Mouse (Mus musculus) limb, embryonic 15.5 days (tissue): ENCODE results near the gene Asic2. TPM values are rescaled to one million over a fixed set of nuclear protein-coding genes. Genes with fewer than 3 reads are reported as not detected.

ENCODE experiments used
- ATAC-seq: fragments of 200-750 bp; cut with Nextera tagmentation; 2 replicates; pipeline ENCODE4 v1.8.0; 2017; ENCODE audit warnings: low read depth, moderate TSS enrichment; ENCODE audit not compliant: insufficient number of reproducible peaks, low FRiP score, low TSS enrichment
- H3K27ac ChIP-seq: fragments of 300-500 bp; sonication (generic); 2 replicates; pipeline ENCODE4 v1.5.1; 2015; ENCODE audit warnings: moderate library complexity, mild to moderate bottlenecking, inconsistent platforms
- H3K27me3 ChIP-seq: fragments of 300-500 bp; sonication (generic); 2 replicates; pipeline ENCODE4 v1.6.1; 2015; ENCODE audit warnings: inconsistent platforms
- H3K36me3 ChIP-seq: fragments of 300-500 bp; sonication (generic); 2 replicates; pipeline ENCODE4 v1.6.1; 2015; ENCODE audit warnings: inconsistent platforms
- H3K4me1 ChIP-seq: fragments of 300-500 bp; sonication (generic); 2 replicates; pipeline ENCODE4 v1.6.1; 2015; ENCODE audit warnings: inconsistent platforms
- H3K4me2 ChIP-seq: fragments of 300-500 bp; sonication (generic); 2 replicates; pipeline ENCODE4 v1.6.1; 2015; ENCODE audit warnings: mild to moderate bottlenecking, inconsistent platforms
- H3K4me3 ChIP-seq: fragments of 300-500 bp; sonication (generic); 2 replicates; pipeline ENCODE4 v1.5.1; 2015; ENCODE audit warnings: mild to moderate bottlenecking, inconsistent platforms
- H3K9ac ChIP-seq: fragments of 300-500 bp; sonication (generic); 2 replicates; pipeline ENCODE4 v1.6.1; 2015; ENCODE audit warnings: inconsistent platforms
- H3K9me3 ChIP-seq: fragments of 300-500 bp; sonication (generic); 2 replicates; pipeline ENCODE4 v1.6.1; 2016; ENCODE audit warnings: inconsistent platforms
- WGBS: fragments of 180-500 bp; shearing (Covaris S2); methylation state at CpG from one replicate; pipeline ENCODE4 v1.1.7; 2015; 5-methylcytosine and 5-hydroxymethylcytosine counted together
- polyA plus RNA-seq: library from polyadenylated mRNA; unstranded; fragments of >200 nt; fragmentation: Nextera tagmentation; extraction: Ambion mirVana; gene quantifications from 2 replicates; pipeline ENCODE4 v1.2.1, GENCODE M21; 2015

Gene Asic2
- polyA plus RNA-seq, 1 experiment from 2014 or later, result 0.51 TPM

DNA sequence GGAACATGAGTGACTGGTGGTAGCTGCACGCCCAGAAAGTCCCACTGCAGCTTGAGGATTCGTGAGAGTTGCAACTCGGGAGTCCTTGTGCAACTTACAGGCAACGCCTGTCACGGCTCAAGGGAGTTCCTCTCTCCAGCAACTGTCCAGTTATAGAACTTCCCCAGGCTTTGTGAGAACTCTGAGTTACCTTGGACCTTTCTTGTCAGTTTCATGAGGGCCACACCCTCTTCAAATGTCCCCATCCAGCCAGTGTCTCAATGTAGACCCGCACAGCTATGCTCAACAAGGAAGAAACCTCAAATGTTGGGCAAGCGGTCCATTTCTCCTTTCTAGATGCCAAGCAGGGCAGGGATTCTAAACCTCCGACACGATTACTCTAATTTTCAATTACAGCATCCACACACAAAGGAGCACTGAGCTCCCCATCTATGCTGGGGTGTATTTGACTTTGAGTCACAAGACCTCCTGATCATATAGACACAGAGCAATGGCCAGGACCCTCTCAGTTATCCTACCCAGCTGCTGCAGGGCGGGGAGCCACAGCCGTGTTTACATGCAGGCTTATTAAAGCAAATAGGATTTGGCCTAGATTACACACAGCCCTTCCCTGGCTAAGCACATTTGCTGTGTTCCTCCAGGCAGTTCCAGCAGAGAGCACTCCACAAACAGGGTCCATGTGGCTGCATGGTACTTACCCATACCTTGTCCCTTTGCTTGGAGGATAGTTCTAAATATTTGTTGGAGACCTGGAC is 161.2 kb downstream of the Asic2 start:
- H3K27ac ChIP-seq, result no peak overlapping the region
- WGBS, result 81% methylated on average over 11 of the region's 11 CpGs
- no peak for ATAC-seq
- no peak overlapping the region for H3K4me2 ChIP-seq
- H3K36me3 ChIP-seq, result no peaks in the 10 kb centered on the region
- no peak overlapping the region for H3K9ac ChIP-seq
- H3K9me3 ChIP-seq, result no peaks in the 10 kb centered on the region
- H3K27me3 ChIP-seq, result no peaks in the 10 kb centered on the region
- H3K4me1 ChIP-seq, result no peaks in the 10 kb centered on the region
- H3K4me3 ChIP-seq, result no peak overlapping the region

DNA sequence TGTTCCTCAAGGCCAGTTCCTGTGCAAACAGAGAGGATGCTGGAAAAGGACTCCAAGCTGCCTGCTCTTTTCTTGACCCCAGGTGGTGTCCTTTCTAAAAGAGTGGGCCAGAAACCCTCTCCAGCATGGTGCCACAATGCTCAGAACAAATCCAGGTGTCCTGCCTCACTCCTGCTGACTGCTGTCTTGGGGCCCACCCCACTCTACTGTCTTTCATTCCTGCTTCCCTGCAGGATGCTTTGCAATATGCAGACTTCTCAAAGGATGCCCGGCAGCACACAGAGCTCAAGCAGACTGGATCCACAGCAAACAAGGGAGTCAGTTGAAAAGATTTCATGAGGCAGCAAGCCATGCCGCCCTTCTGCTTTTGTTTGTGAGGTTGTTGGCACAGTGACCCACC is 164.7 kb downstream of the Asic2 start:
- no peak overlapping the region for H3K27ac ChIP-seq
- no peak for ATAC-seq
- no peak overlapping the region for H3K4me3 ChIP-seq
- H3K4me1 ChIP-seq, result no peaks in the 10 kb centered on the region
- no peaks in the 10 kb centered on the region for H3K36me3 ChIP-seq
- 57% methylated on average over 2 of the region's 2 CpGs for WGBS
- H3K27me3 ChIP-seq, result peaks cover under 1% of the 10 kb centered on the region; the same call in 1 of the 2 replicates
- H3K4me2 ChIP-seq, result no peak overlapping the region
- H3K9me3 ChIP-seq, result no peaks in the 10 kb centered on the region
- no peak overlapping the region for H3K9ac ChIP-seq

- Histone ChIP-seq H3K4me3 (no peak overlapping the region), H3K27me3 (peaks cover 10% of the 10 kb centered on the region; the same call in 1 of the 2 replicates), H3K9ac (no peak overlapping the region), H3K9me3 (no peaks in the 10 kb centered on the region), H3K36me3 (no peaks in the 10 kb centered on the region), H3K27ac (no peak overlapping the region), H3K4me1 (no peaks in the 10 kb centered on the region), H3K4me2 (no peak overlapping the region)
- no peak for ATAC-seq
- 42% methylated on average over 1 of the region's 1 CpGs for WGBS
Observed at GRCm38 (mm10) chr11:81802614-81803013, 165.6 kb downstream of the Asic2 start.

DNA sequence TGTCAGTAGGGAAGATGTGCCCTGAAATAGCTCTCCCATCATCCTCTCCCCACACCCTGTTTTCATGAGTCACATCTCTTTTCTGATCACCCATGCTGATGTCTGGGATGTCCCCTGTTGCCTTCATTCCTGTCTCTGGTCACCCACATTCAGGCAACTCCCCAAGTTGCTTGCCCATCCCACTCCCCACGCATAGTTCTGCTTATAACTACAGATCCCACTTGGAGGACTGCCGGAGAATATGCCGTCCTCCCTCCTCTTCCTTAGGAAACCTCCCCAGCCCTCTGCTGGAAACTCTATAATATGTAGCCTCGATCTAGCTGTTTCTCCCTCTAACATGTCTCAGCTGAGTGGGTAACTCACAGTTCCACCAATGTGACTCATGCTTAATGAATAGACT is 167.4 kb downstream of the Asic2 start:
- H3K9me3 ChIP-seq, result no peaks in the 10 kb centered on the region
- no peak for ATAC-seq
- no peak overlapping the region for H3K27ac ChIP-seq

DNA sequence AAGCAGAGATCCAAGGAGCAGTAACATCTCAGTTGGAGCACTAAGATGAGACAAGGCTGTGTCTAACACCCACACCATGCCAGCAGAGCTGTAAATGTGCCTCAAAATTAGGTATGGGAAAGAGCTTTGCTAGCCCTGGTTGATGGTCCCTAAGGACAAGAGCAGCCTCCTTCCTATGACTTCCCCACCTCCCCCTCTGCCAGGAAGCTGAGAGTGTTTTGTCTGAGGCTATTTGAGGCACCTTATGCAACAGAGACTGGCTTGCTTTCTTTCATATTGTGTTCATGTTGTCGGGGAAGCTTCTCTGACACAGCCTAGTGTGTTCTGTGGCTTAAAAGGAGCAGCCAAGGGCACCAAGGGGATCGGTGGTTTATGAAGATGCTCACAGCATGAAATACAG is 174.7 kb downstream of the Asic2 start:
- Histone ChIP-seq H3K4me3 (no peak overlapping the region), H3K9me3 (no peaks in the 10 kb centered on the region), H3K36me3 (no peaks in the 10 kb centered on the region), H3K4me2 (no peak overlapping the region), H3K4me1 (peaks cover 9% of the 10 kb centered on the region), H3K9ac (no peak overlapping the region), H3K27ac (no peak overlapping the region), H3K27me3 (peaks cover 27% of the 10 kb centered on the region)
- ATAC-seq, result no peak
- 69% methylated on average over 2 of the region's 2 CpGs for WGBS

More for the DNA sequence above, 167.4 kb downstream of the Asic2 start:
- WGBS, result 67% methylated on average over 4 of the region's 4 CpGs
- no peak overlapping the region for H3K9ac ChIP-seq
- H3K27me3 ChIP-seq, result peaks cover 12% of the 10 kb centered on the region
- no peaks in the 10 kb centered on the region for H3K36me3 ChIP-seq
- no peak overlapping the region for H3K4me3 ChIP-seq
- H3K4me1 ChIP-seq, result peaks cover 9% of the 10 kb centered on the region
- H3K4me2 ChIP-seq, result no peak overlapping the region

GRCm38 (mm10) chr11:81791579-81791978 is 176.7 kb downstream of the Asic2 start:
- Histone ChIP-seq H3K36me3 (no peaks in the 10 kb centered on the region), H3K9ac (no peak overlapping the region), H3K4me1 (peaks cover 2% of the 10 kb centered on the region; the same call in 1 of the 2 replicates), H3K27me3 (peaks cover 17% of the 10 kb centered on the region; the same call in 1 of the 2 replicates), H3K9me3 (no peaks in the 10 kb centered on the region), H3K4me3 (no peak overlapping the region), H3K27ac (no peak overlapping the region), H3K4me2 (no peak overlapping the region)
- 46% methylated on average over 1 of the region's 1 CpGs for WGBS
- ATAC-seq, result no peak

GRCm38 (mm10) chr11:81780596-81780995 is 187.7 kb downstream of the Asic2 start:
- Histone ChIP-seq H3K4me3 (no peak overlapping the region), H3K27ac (no peak overlapping the region), H3K36me3 (no peaks in the 10 kb centered on the region), H3K4me1 (no peaks in the 10 kb centered on the region), H3K27me3 (peaks cover 9% of the 10 kb centered on the region), H3K4me2 (no peak overlapping the region), H3K9me3 (no peaks in the 10 kb centered on the region), H3K9ac (no peak overlapping the region)
- WGBS, result 76% methylated on average over 2 of the region's 2 CpGs
- no peak for ATAC-seq

GRCm38 (mm10) chr11:81779881-81780280 is 188.4 kb downstream of the Asic2 start:
- Histone ChIP-seq H3K27me3 (peaks cover 9% of the 10 kb centered on the region), H3K27ac (no peak overlapping the region), H3K4me2 (no peak overlapping the region), H3K9me3 (no peaks in the 10 kb centered on the region), H3K9ac (no peak overlapping the region), H3K36me3 (no peaks in the 10 kb centered on the region), H3K4me1 (no peaks in the 10 kb centered on the region), H3K4me3 (no peak overlapping the region)
- 78% methylated on average over 7 of the region's 7 CpGs for WGBS
- no peak for ATAC-seq

- WGBS, result 12% methylated on average over 7 of the region's 7 CpGs
- no peak overlapping the region for H3K4me2 ChIP-seq
Observed at GRCm38 (mm10) chr11:81771195-81771895, 196.9 kb downstream of the Asic2 start.

GRCm38 (mm10) chr11:81769691-81770260 is 198.5 kb downstream of the Asic2 start:
- Histone ChIP-seq H3K27me3 (peaks cover 9% of the 10 kb centered on the region), H3K4me3 (no peak overlapping the region), H3K4me2 (no peak overlapping the region), H3K27ac (no peak overlapping the region), H3K9ac (no peak overlapping the region), H3K36me3 (no peaks in the 10 kb centered on the region), H3K4me1 (peaks cover 13% of the 10 kb centered on the region), H3K9me3 (no peaks in the 10 kb centered on the region)
- ATAC-seq, result no peak
- WGBS, result 50% methylated on average over 5 of the region's 5 CpGs

More at GRCm38 (mm10) chr11:81771195-81771895, 196.9 kb downstream of the Asic2 start:
- Histone ChIP-seq H3K4me3 (no peak overlapping the region), H3K36me3 (no peaks in the 10 kb centered on the region), H3K9me3 (no peaks in the 10 kb centered on the region), H3K9ac (no peak overlapping the region), H3K27ac (no peak overlapping the region), H3K4me1 (peaks cover 10% of the 10 kb centered on the region), H3K27me3 (peaks cover 13% of the 10 kb centered on the region)
- no peak for ATAC-seq

DNA sequence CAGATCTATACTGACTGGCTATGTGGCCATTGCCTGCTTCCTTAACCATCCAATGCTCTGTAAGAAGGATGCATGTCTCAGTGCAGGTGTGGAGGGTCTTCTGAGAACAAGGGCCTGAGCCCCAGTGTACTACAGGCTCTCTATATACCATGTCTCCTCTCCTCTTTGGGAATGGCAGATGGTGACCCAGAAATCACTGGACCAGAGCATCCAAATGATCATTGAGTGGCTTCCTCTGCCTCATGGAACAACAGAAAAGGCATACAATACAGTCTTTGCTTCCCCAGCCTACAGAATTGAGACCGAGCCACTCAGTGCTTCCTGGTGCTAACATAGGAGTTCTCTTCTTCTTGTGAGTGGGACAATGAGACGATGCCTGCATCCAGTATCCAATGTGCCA is 200.0 kb downstream of the Asic2 start:
- H3K36me3 ChIP-seq, result no peaks in the 10 kb centered on the region
- H3K4me2 ChIP-seq, result no peak overlapping the region
- WGBS, result 90% methylated on average over 2 of the region's 2 CpGs
- H3K9ac ChIP-seq, result no peak overlapping the region
- peaks cover 11% of the 10 kb centered on the region for H3K27me3 ChIP-seq
- H3K9me3 ChIP-seq, result no peaks in the 10 kb centered on the region
- H3K27ac ChIP-seq, result no peak overlapping the region
- no peak for ATAC-seq
- H3K4me1 ChIP-seq, result peaks cover 17% of the 10 kb centered on the region
- H3K4me3 ChIP-seq, result no peak overlapping the region

DNA sequence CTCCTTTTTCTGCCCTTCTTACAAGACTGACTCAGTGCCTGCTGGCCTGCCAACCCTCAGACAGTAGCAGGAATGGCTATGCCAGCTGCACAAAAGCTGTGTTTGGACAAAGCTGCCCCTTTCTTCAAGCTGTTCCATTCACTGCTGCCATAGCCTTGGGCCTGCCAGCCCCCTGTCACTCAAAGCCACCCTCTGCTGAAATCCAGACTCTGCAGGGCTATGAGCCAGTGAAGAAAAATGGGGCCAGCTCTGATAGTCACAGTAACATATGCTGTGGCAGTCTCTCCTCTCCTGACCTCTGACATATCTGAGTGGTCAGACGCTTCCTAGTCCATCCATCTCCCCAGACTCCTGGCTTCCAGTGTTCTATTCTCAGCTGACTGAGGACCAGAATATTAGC is 200.5 kb downstream of the Asic2 start:
- no peak overlapping the region for H3K4me2 ChIP-seq
- H3K4me1 ChIP-seq, result peaks cover 17% of the 10 kb centered on the region
- H3K27ac ChIP-seq, result no peak overlapping the region
- no peak overlapping the region for H3K9ac ChIP-seq
- H3K36me3 ChIP-seq, result no peaks in the 10 kb centered on the region
- peaks cover 11% of the 10 kb centered on the region for H3K27me3 ChIP-seq
- H3K9me3 ChIP-seq, result no peaks in the 10 kb centered on the region
- no peak overlapping the region for H3K4me3 ChIP-seq
- ATAC-seq, result no peak
- 44% methylated on average over 1 of the region's 1 CpGs for WGBS
